Mouse (Mus musculus): ENCODE measurements around the gene Scaper.

- TF ChIP-seq POLR2A (IDR thresholded peaks at IDR 0.05; ENCODE audit: low read depth, low read length) (no peak), CTCF (IDR thresholded peaks at IDR 0.05; ENCODE audit: extremely low read depth, insufficient read length, insufficient replicate concordance, low read depth, low read length) (no peak)
Measured at GRCm38 (mm10) chr9:55548871-55549270, 389.0 kb downstream of the Scaper start.
